Mouse (Mus musculus): ENCODE results near the gene Tcea3.

DNA sequence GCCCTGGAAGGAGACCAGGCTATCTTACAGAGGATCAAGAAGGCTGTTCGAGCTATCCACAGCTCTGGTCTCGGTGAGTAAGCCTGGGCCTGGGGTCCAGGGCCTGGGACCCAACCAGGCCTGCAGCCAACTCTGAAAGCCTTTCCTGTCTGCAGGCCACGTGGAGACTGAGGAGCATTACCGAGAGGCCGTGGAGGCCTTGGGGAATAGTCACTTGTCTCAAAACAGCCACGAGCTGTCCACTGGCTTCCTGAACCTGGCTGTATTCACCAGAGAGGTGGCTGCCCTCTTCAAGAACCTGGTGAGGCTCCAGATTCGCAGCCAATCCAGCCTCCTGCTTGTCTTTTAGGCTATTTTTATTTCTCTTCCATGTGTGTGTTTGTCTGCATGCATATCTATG lies 20.1 kb upstream of the Tcea3 start:
- TF ChIP-seq CTCF (IDR thresholded peaks at IDR 0.05; ENCODE audit: low read depth, low read length) = no peak
- TF ChIP-seq POLR2A (IDR thresholded peaks at IDR 0.05; ENCODE audit: insufficient read depth, low read length) = no peak
- TF ChIP-seq EP300 (IDR thresholded peaks at IDR 0.05; ENCODE audit: insufficient read depth, low read depth, low read length) = no peak
